Mouse (Mus musculus): ENCODE data around the gene Glis3.

DNA sequence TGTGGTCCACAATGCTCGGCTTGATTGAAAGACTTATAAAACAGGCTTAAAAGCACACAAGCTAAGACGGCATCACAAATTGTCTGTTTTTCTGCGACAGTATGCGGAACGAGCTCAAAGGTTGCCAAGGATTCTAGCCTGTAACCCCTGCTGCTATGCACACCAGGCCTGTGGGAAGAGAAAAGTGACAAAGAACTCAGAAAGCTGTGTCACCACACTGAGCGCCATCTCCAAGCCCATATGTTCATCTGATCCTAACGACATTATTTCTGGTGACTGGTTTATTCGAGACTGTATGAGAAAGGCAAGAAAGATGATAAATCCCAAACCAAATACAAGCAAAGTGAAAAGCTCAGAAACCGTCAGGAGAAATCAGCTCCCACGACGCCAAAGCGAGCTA is 144.9 kb downstream of the Glis3 start:
- TF ChIP-seq ETS1 (IDR thresholded peaks at IDR 0.05; ENCODE audit: low read depth, low read length) (no peak), ZC3H11A (IDR thresholded peaks at IDR 0.05; ENCODE audit: low read depth, low read length) (no peak), KAT2A (conservative IDR thresholded peaks at IDR 0.05; ENCODE audit: low read depth, low read length) (no peak), POLR2A (IDR thresholded peaks at IDR 0.05; ENCODE audit: control insufficient read depth in 1 of 2, insufficient read depth in 1 of 2, low read depth in 1 of 2, low read length in 2 of 2, poor library complexity in 1 of 2) (no peak), MAFK (IDR thresholded peaks at IDR 0.05; ENCODE audit: borderline replicate concordance, low read depth, low read length) (no peak), CTCF (IDR thresholded peaks at IDR 0.05 in 2 of 3, conservative IDR thresholded peaks at IDR 0.05 in 1 of 3; ENCODE audit: control insufficient read depth in 1 of 3, insufficient read depth in 1 of 3, low read depth in 2 of 3, low read length in 3 of 3, poor library complexity in 1 of 3, severe bottlenecking in 1 of 3) (no peak), BHLHE40 (IDR thresholded peaks at IDR 0.05; ENCODE audit: borderline replicate concordance, low read depth, low read length) (no peak), UBTF (IDR thresholded peaks at IDR 0.05; ENCODE audit: borderline replicate concordance, insufficient read depth, low read depth, low read length) (no peak)

Data from MEL (cell line).